Mouse (Mus musculus) small intestine, adult 2 months (tissue): ENCODE measurements around the gene Elmo1. TPM values are rescaled to one million over a fixed set of nuclear protein-coding genes. Genes with fewer than 3 reads are reported as not detected.

ENCODE experiments used
- H3K27ac ChIP-seq: fragments of 200-500 bp; 2 replicates; pipeline ENCODE4 v1.5.1; 2012; ENCODE audit warnings: low read depth, low read length, control low read depth, inconsistent platforms; ENCODE audit not compliant: insufficient read depth
- H3K27me3 ChIP-seq: fragments of 200-500 bp; 2 replicates; pipeline ENCODE4 v1.6.1; 2012; ENCODE audit warnings: mild to moderate bottlenecking, moderate library complexity, low read length, inconsistent platforms; ENCODE audit not compliant: control insufficient read depth, insufficient read depth
- H3K36me3 ChIP-seq: fragments of 200-500 bp; 2 replicates; pipeline ENCODE4 v1.6.1; 2012; ENCODE audit warnings: mild to moderate bottlenecking, low read length, control low read depth, inconsistent platforms; ENCODE audit not compliant: control insufficient read depth, insufficient read depth
- H3K4me1 ChIP-seq: fragments of 200-500 bp; 2 replicates; pipeline ENCODE4 v1.6.1; 2012; ENCODE audit warnings: low read length, inconsistent platforms, mixed read lengths; ENCODE audit not compliant: control insufficient read depth, insufficient read depth, insufficient read length
- H3K4me3 ChIP-seq: fragments of 200-500 bp; 2 replicates; pipeline ENCODE4 v1.5.1; 2012; ENCODE audit warnings: low read depth, mild to moderate bottlenecking, control low read depth, inconsistent platforms, low read length, moderate library complexity
- CTCF ChIP-seq: fragments of 200-500 bp; IDR thresholded peaks from 2 replicates; pipeline ENCODE4 v1.5.1; 2012; ENCODE audit warnings: low read depth, mild to moderate bottlenecking, control low read depth, inconsistent platforms, low read length, moderate library complexity, mixed read lengths; ENCODE audit not compliant: insufficient replicate concordance, insufficient read length; ENCODE audit errors: extremely low read depth
- POLR2A ChIP-seq: fragments of 200-500 bp; IDR thresholded peaks from 2 replicates; pipeline ENCODE4 v1.6.1; 2012; ENCODE audit warnings: low read depth, mild to moderate bottlenecking, control low read depth, inconsistent platforms, low read length, moderate library complexity
- WGBS: fragments of 180-500 bp; shearing (Covaris S2); methylation state at CpG from one replicate; pipeline ENCODE4 v1.1.7; 2018; 5-methylcytosine and 5-hydroxymethylcytosine counted together
- polyA plus RNA-seq: library from polyadenylated mRNA; depleted of rRNA; stranded (reverse); fragments of >200 nt; gene quantifications from 2 replicates; pipeline ENCODE4 v1.2.3, GENCODE M21; 2012

Gene Elmo1
- polyA plus RNA-seq, 1 experiment: 23.8 TPM

GRCm38 (mm10) chr13:20187647-20188046, 97.3 kb downstream of the Elmo1 start:
- TF ChIP-seq CTCF (no peak), POLR2A (no peak)
- no peaks in the 10 kb centered on the region for H3K27me3 ChIP-seq
- 42% methylated on average over 2 of the region's 2 CpGs for WGBS
- peaks cover 18% of the 10 kb centered on the region for H3K4me1 ChIP-seq
- no peak overlapping the region for H3K4me3 ChIP-seq
- peaks cover 6% of the 10 kb centered on the region for H3K36me3 ChIP-seq
- H3K27ac ChIP-seq: no peak overlapping the region

DNA sequence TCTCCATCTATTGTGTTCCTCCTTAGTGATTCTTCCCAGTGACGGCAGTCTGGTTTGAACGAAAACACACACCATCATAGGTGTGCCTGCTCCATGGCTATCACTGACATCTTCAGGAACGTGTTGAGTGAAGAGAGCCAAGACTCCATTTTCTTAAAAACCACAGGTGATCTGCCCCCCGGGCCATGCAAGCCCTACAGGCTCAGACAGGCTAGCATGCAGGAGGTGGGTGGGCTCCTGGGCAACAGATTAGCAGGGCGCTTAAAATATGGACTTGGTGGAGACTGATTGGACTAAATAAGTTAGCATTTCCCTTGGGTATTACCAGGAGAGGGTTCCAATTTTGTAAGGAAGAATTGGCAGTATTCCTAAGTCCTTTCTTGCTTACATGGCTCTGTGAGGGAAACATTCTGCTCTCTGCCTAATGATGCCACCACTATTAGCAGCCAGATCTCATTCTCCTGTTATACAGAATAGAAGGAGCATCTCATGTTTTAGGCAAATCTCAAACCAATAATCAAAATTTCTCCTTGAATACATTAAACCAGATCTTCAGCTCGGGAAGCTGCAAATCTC, 101.7 kb downstream of the Elmo1 start:
- peaks cover 9% of the 10 kb centered on the region; the same call in 1 of the 2 replicates for H3K4me1 ChIP-seq
- no peaks in the 10 kb centered on the region for H3K27me3 ChIP-seq
- WGBS: 91% methylated on average over 6 of the region's 6 CpGs

DNA sequence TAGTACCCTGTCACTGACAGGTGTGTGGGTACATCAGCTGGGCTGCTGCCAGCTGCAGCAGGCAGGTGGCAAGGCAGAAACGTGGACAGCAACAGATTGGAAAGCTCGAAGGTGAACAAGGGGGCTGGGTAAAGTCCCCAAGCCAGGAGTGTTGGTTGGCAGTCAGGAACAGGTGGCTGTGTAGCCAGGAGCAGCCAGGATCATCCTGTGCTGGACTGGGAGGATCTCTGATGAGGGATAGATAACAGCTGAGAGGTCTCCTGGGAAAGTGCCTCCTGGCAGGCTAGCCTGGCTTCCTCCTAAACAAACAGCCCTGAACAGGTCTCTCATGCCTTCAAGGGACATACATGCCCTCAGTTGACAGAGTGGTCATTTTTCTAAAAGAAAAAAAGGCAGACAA, 110.2 kb downstream of the Elmo1 start:
- WGBS: 29% methylated on average over 2 of the region's 2 CpGs
- Histone ChIP-seq H3K4me1 (no peaks in the 10 kb centered on the region), H3K27ac (no peak overlapping the region), H3K27me3 (no peaks in the 10 kb centered on the region), H3K4me3 (no peak overlapping the region), H3K36me3 (0 out of 2 replicates have a peak, but pooled peaks cover 1% of the 10 kb centered on the region)
- TF ChIP-seq CTCF: no peak
- TF ChIP-seq POLR2A: no peak

More for the DNA sequence above, 101.7 kb downstream of the Elmo1 start:
- H3K4me3 ChIP-seq: no peak overlapping the region
- TF ChIP-seq CTCF (no peak), POLR2A (no peak)
- no peak overlapping the region for H3K27ac ChIP-seq
- peaks cover 7% of the 10 kb centered on the region for H3K36me3 ChIP-seq

GRCm38 (mm10) chr13:20202617-20203016, 112.2 kb downstream of the Elmo1 start:
- Histone ChIP-seq H3K4me3 (no peak overlapping the region), H3K27me3 (no peaks in the 10 kb centered on the region), H3K27ac (no peak overlapping the region), H3K4me1 (no peaks in the 10 kb centered on the region), H3K36me3 (0 out of 2 replicates have a peak, but pooled peaks cover 1% of the 10 kb centered on the region)
- WGBS: 87% methylated on average over 4 of the region's 4 CpGs
- TF ChIP-seq CTCF (no peak), POLR2A (no peak)

DNA sequence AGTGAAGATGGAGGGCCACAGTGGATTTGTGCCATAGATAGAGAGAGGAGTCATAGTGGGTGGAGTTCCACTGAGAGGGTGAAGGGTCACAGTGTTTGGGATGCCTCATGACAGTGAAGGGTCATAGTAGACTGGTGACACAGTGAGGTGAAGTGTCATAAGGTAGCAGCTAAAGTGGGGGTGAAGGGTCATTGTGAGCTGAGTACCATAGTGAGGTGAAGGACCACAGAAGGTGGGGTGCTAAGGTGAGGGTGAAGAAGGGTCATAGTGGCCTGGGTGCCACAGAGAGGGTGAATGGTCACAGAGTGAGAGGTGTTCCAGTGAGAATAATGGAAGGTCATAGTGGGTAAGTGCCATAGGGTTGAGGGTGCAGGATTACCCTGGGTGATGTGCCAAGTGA, 113.8 kb downstream of the Elmo1 start:
- H3K27ac ChIP-seq: no peak overlapping the region
- TF ChIP-seq POLR2A (no peak), CTCF (no peak)
- H3K36me3 ChIP-seq: peaks cover 4% of the 10 kb centered on the region; the same call in 1 of the 2 replicates
- no peak overlapping the region for H3K4me3 ChIP-seq
- no peaks in the 10 kb centered on the region for H3K27me3 ChIP-seq
- 0 out of 2 replicates have a peak, but pooled peaks cover 1% of the 10 kb centered on the region for H3K4me1 ChIP-seq

GRCm38 (mm10) chr13:20205007-20205745, 114.8 kb downstream of the Elmo1 start:
- no peak overlapping the region for H3K4me3 ChIP-seq
- H3K27ac ChIP-seq: no peak overlapping the region
- no peaks in the 10 kb centered on the region for H3K27me3 ChIP-seq
- TF ChIP-seq CTCF: no peak
- TF ChIP-seq POLR2A: no peak
- WGBS: 80% methylated on average over 12 of the region's 12 CpGs
- 0 out of 2 replicates have a peak, but pooled peaks cover 1% of the 10 kb centered on the region for H3K4me1 ChIP-seq
- H3K36me3 ChIP-seq: peaks cover 2% of the 10 kb centered on the region; the same call in 1 of the 2 replicates

GRCm38 (mm10) chr13:20205746-20206145, 115.3 kb downstream of the Elmo1 start:
- no peak overlapping the region for H3K27ac ChIP-seq
- no peak for TF ChIP-seq POLR2A
- no peak for TF ChIP-seq CTCF
- WGBS: 83% methylated on average over 2 of the region's 2 CpGs

GRCm38 (mm10) chr13:20207126-20207525, 116.7 kb downstream of the Elmo1 start:
- peaks cover 4% of the 10 kb centered on the region for H3K36me3 ChIP-seq
- no peak for TF ChIP-seq CTCF
- WGBS: 81% methylated on average over 5 of the region's 5 CpGs
- no peak overlapping the region for H3K4me3 ChIP-seq
- H3K4me1 ChIP-seq: 0 out of 2 replicates have a peak, but pooled peaks cover 1% of the 10 kb centered on the region
- H3K27me3 ChIP-seq: no peaks in the 10 kb centered on the region
- H3K27ac ChIP-seq: no peak overlapping the region

More at GRCm38 (mm10) chr13:20205746-20206145, 115.3 kb downstream of the Elmo1 start:
- no peak overlapping the region for H3K4me3 ChIP-seq
- no peaks in the 10 kb centered on the region for H3K27me3 ChIP-seq
- H3K4me1 ChIP-seq: 0 out of 2 replicates have a peak, but pooled peaks cover 1% of the 10 kb centered on the region
- H3K36me3 ChIP-seq: peaks cover 4% of the 10 kb centered on the region
